Mouse (Mus musculus): ENCODE data around the gene Prtn3. TPM values are rescaled to one million over a fixed set of nuclear protein-coding genes. Genes with fewer than 3 reads are reported as not detected.

Gene Prtn3
- polyA plus RNA-seq, 1 experiment from 2014 or later = 1.4 TPM

- no peak overlapping the region for H3K4me2 ChIP-seq (ENCODE audit: low read length)
- peaks cover 13 to 29% of the 10 kb centered on the region in 2 experiments for H3K4me1 ChIP-seq (ENCODE audit: control insufficient read depth in 2 of 2, insufficient read depth in 2 of 2, low read length in 2 of 2)
- no peak overlapping the region for H3K4me3 ChIP-seq (ENCODE audit: control insufficient read depth in 1 of 2, insufficient read depth in 1 of 2, low read depth in 1 of 2, low read length in 2 of 2)
- H3K9me3 ChIP-seq (ENCODE audit: control insufficient read depth, low read length) = no peaks in the 10 kb centered on the region
- peaks cover 25% of the 10 kb centered on the region for H3K36me3 ChIP-seq (ENCODE audit: control insufficient read depth, insufficient read depth, low read length)
- H3K27ac ChIP-seq (replicated peaks in 1 of 2; ENCODE audit: control insufficient read depth in 1 of 2, insufficient read depth in 1 of 2, low read depth in 2 of 2, low read length in 2 of 2) = no peak overlapping the region
- H3K27me3 ChIP-seq (ENCODE audit: control insufficient read depth, insufficient read depth, low read length) = peaks cover 21% of the 10 kb centered on the region
- H3K9ac ChIP-seq (ENCODE audit: low read length) = peak overlapping the region; percentile 21; the same call in 1 of the 2 replicates
- no peak for ATAC-seq (ENCODE audit: insufficient number of reproducible peaks, insufficient read depth, low FRiP score, low read depth)
- WGBS = 63% methylated on average over 11 of the region's 11 CpGs
Measured at GRCm38 (mm10) chr10:79914131-79914947, 40.1 kb downstream of the Prtn3 start.

- no peak for ATAC-seq (ENCODE audit: insufficient number of reproducible peaks, insufficient read depth, low FRiP score, low read depth)
- peaks cover 28% of the 10 kb centered on the region for H3K27me3 ChIP-seq (ENCODE audit: control insufficient read depth, insufficient read depth, low read length)
- peak overlapping the region; percentile 21; the same call in 1 of the 2 replicates for H3K9ac ChIP-seq (ENCODE audit: low read length)
- H3K27ac ChIP-seq (replicated peaks in 1 of 2; ENCODE audit: control insufficient read depth in 1 of 2, insufficient read depth in 1 of 2, low read depth in 2 of 2, low read length in 2 of 2) = no peak overlapping the region
- H3K4me2 ChIP-seq (ENCODE audit: low read length) = no peak overlapping the region
- no peak overlapping the region for H3K4me3 ChIP-seq (ENCODE audit: control insufficient read depth in 1 of 2, insufficient read depth in 1 of 2, low read depth in 1 of 2, low read length in 2 of 2)
- peaks cover 23% of the 10 kb centered on the region for H3K36me3 ChIP-seq (ENCODE audit: control insufficient read depth, insufficient read depth, low read length)
- H3K9me3 ChIP-seq (ENCODE audit: control insufficient read depth, low read length) = no peaks in the 10 kb centered on the region
- 74% methylated on average over 7 of the region's 7 CpGs for WGBS
- H3K4me1 ChIP-seq (ENCODE audit: control insufficient read depth in 2 of 2, insufficient read depth in 2 of 2, low read length in 2 of 2) = peaks cover 13 to 26% of the 10 kb centered on the region in 2 experiments
Measured at GRCm38 (mm10) chr10:79914948-79915596, 40.8 kb downstream of the Prtn3 start.

GRCm38 (mm10) chr10:79916081-79916480, 41.8 kb downstream of the Prtn3 start:
- whole genome bisulfite sequencing = 14% methylated on average over 8 of the region's 8 CpGs
- Histone ChIP-seq H3K27ac (replicated peaks in 1 of 2; ENCODE audit: control insufficient read depth in 1 of 2, insufficient read depth in 1 of 2, low read depth in 2 of 2, low read length in 2 of 2) (peak overlapping the region in 1 of 2 experiments; percentile 69; a peak in 1 of 4 replicates), H3K4me1 (ENCODE audit: control insufficient read depth in 2 of 2, insufficient read depth in 2 of 2, low read length in 2 of 2) (peaks cover 13 to 33% of the 10 kb centered on the region in 2 experiments), H3K9ac (ENCODE audit: low read length) (peak overlapping the region; percentile 98), H3K36me3 (ENCODE audit: control insufficient read depth, insufficient read depth, low read length) (peaks cover 13% of the 10 kb centered on the region), H3K9me3 (ENCODE audit: control insufficient read depth, low read length) (no peaks in the 10 kb centered on the region), H3K4me2 (ENCODE audit: low read length) (peak overlapping the region; percentile 87), H3K27me3 (ENCODE audit: control insufficient read depth, insufficient read depth, low read length) (peaks cover 38% of the 10 kb centered on the region), H3K4me3 (ENCODE audit: control insufficient read depth in 1 of 2, insufficient read depth in 1 of 2, low read depth in 1 of 2, low read length in 2 of 2) (peak overlapping the region; percentile 58 to 77)
- no peak for ATAC-seq (ENCODE audit: insufficient number of reproducible peaks, insufficient read depth, low FRiP score, low read depth)

GRCm38 (mm10) chr10:79916808-79917531, 42.7 kb downstream of the Prtn3 start, which contains the start of gene Kiss1r:
Gene Kiss1r (plus strand): TSS chr10:79916971.
- Histone ChIP-seq H3K9ac (ENCODE audit: low read length) (peak within 1 kb of the TSS; percentile 98), H3K27ac (replicated peaks in 1 of 2; ENCODE audit: control insufficient read depth in 1 of 2, insufficient read depth in 1 of 2, low read depth in 2 of 2, low read length in 2 of 2) (peak within 1 kb of the TSS in 1 of 2 experiments; percentile 69; a peak in 3 of 4 replicates), H3K9me3 (ENCODE audit: control insufficient read depth, low read length) (no peaks in the 10 kb centered on the region), H3K4me3 (ENCODE audit: control insufficient read depth in 1 of 2, insufficient read depth in 1 of 2, low read depth in 1 of 2, low read length in 2 of 2) (peak within 1 kb of the TSS; percentile 58 to 77), H3K4me1 (ENCODE audit: control insufficient read depth in 2 of 2, insufficient read depth in 2 of 2, low read length in 2 of 2) (peaks cover 13 to 38% of the 10 kb centered on the region in 2 experiments), H3K36me3 (ENCODE audit: control insufficient read depth, insufficient read depth, low read length) (peaks cover 6% of the 10 kb centered on the region; the same call in 1 of the 2 replicates), H3K4me2 (ENCODE audit: low read length) (peak within 1 kb of the TSS; percentile 87), H3K27me3 (ENCODE audit: control insufficient read depth, insufficient read depth, low read length) (peaks cover 47% of the 10 kb centered on the region)
- 2% methylated on average over 42 of the region's 42 CpGs for WGBS
- peak; percentile 71 for ATAC-seq (ENCODE audit: insufficient number of reproducible peaks, insufficient read depth, low FRiP score, low read depth)

GRCm38 (mm10) chr10:79917532-79918100, 43.3 kb downstream of the Prtn3 start:
- no peaks in the 10 kb centered on the region for H3K9me3 ChIP-seq (ENCODE audit: control insufficient read depth, low read length)
- H3K4me2 ChIP-seq (ENCODE audit: low read length) = peak overlapping the region; percentile 87
- H3K9ac ChIP-seq (ENCODE audit: low read length) = peak overlapping the region; percentile 98
- WGBS = 63% methylated on average over 5 of the region's 5 CpGs
- peaks cover 13 to 38% of the 10 kb centered on the region in 2 experiments for H3K4me1 ChIP-seq (ENCODE audit: control insufficient read depth in 2 of 2, insufficient read depth in 2 of 2, low read length in 2 of 2)
- no peak overlapping the region for H3K27ac ChIP-seq (replicated peaks in 1 of 2; ENCODE audit: control insufficient read depth in 1 of 2, insufficient read depth in 1 of 2, low read depth in 2 of 2, low read length in 2 of 2)
- no peak for ATAC-seq (ENCODE audit: insufficient number of reproducible peaks, insufficient read depth, low FRiP score, low read depth)
- peak overlapping the region in 1 of 2 experiments; percentile 77; a peak in 2 of 4 replicates for H3K4me3 ChIP-seq (ENCODE audit: control insufficient read depth in 1 of 2, insufficient read depth in 1 of 2, low read depth in 1 of 2, low read length in 2 of 2)
- H3K36me3 ChIP-seq (ENCODE audit: control insufficient read depth, insufficient read depth, low read length) = 0 out of 2 replicates have a peak, but pooled peaks cover under 1% of the 10 kb centered on the region
- peaks cover 54% of the 10 kb centered on the region for H3K27me3 ChIP-seq (ENCODE audit: control insufficient read depth, insufficient read depth, low read length)

GRCm38 (mm10) chr10:79918231-79919078, 44.2 kb downstream of the Prtn3 start:
- H3K4me3 ChIP-seq (ENCODE audit: control insufficient read depth in 1 of 2, insufficient read depth in 1 of 2, low read depth in 1 of 2, low read length in 2 of 2) = peak overlapping the region; percentile 7 to 8; a peak in 2 of 4 replicates
- H3K36me3 ChIP-seq (ENCODE audit: control insufficient read depth, insufficient read depth, low read length) = no peaks in the 10 kb centered on the region
- no peaks in the 10 kb centered on the region for H3K9me3 ChIP-seq (ENCODE audit: control insufficient read depth, low read length)
- H3K27ac ChIP-seq (replicated peaks in 1 of 2; ENCODE audit: control insufficient read depth in 1 of 2, insufficient read depth in 1 of 2, low read depth in 2 of 2, low read length in 2 of 2) = no peak overlapping the region
- H3K9ac ChIP-seq (ENCODE audit: low read length) = no peak overlapping the region
- peaks cover 62% of the 10 kb centered on the region for H3K27me3 ChIP-seq (ENCODE audit: control insufficient read depth, insufficient read depth, low read length)
- H3K4me1 ChIP-seq (ENCODE audit: control insufficient read depth in 2 of 2, insufficient read depth in 2 of 2, low read length in 2 of 2) = peaks cover 13 to 38% of the 10 kb centered on the region in 2 experiments
- H3K4me2 ChIP-seq (ENCODE audit: low read length) = peak overlapping the region; percentile 40
- ATAC-seq (ENCODE audit: insufficient number of reproducible peaks, insufficient read depth, low FRiP score, low read depth) = no peak
- WGBS = 6% methylated on average over 35 of the region's 35 CpGs
